Mouse (Mus musculus) hindbrain, embryonic 11.5 days (tissue): Measurements from ENCODE around the gene Heatr5a. TPM values are rescaled to one million over a fixed set of nuclear protein-coding genes. Genes with fewer than 3 reads are reported as not detected.
A peak's percentile ranks its signal among the peaks of the same experiment; 100 is the strongest.

ENCODE experiments used
- ATAC-seq: fragments of 200-750 bp; cut with Nextera tagmentation; 2 replicates; pipeline ENCODE4 v1.8.0; 2017; ENCODE audit warnings: mild to moderate bottlenecking, moderate TSS enrichment, moderate library complexity; ENCODE audit not compliant: low FRiP score
- DNase-seq: peaks from one replicate; pipeline ENCODE4 v3.0.0-alpha.2; 2015; ENCODE audit warnings: low spot score
- H3K27ac ChIP-seq: fragments of 300-500 bp; sonication (generic); 2 replicates; pipeline ENCODE4 v1.5.1; 2014; ENCODE audit warnings: mild to moderate bottlenecking, low read depth, low read length
- H3K27me3 ChIP-seq: fragments of 300-500 bp; sonication (generic); 2 replicates; pipeline ENCODE4 v1.6.1; 2014; ENCODE audit warnings: mild to moderate bottlenecking, low read length, moderate library complexity, mixed read lengths; ENCODE audit not compliant: control insufficient read depth, insufficient read depth
- H3K36me3 ChIP-seq: fragments of 300-500 bp; sonication (generic); 2 replicates; pipeline ENCODE4 v1.6.1; 2014; ENCODE audit warnings: mild to moderate bottlenecking, low read length, moderate library complexity, mixed read lengths; ENCODE audit not compliant: control insufficient read depth, insufficient read depth
- H3K4me1 ChIP-seq: fragments of 300-500 bp; sonication (generic); replicated peaks from 2 replicates; pipeline ENCODE4 v1.6.1; 2014; ENCODE audit warnings: low read length, mixed read lengths; ENCODE audit not compliant: control insufficient read depth, insufficient read depth
- H3K4me2 ChIP-seq: fragments of 300-500 bp; sonication (generic); replicated peaks from 2 replicates; pipeline ENCODE4 v1.6.1; 2014; ENCODE audit warnings: mild to moderate bottlenecking, low read depth, low read length
- H3K4me3 ChIP-seq: fragments of 300-500 bp; sonication (generic); 2 replicates; pipeline ENCODE4 v1.5.1; 2014; ENCODE audit warnings: low read depth, low read length
- H3K9ac ChIP-seq: fragments of 300-500 bp; sonication (generic); 2 replicates; pipeline ENCODE4 v1.6.1; 2014; ENCODE audit warnings: low read depth, low read length
- H3K9me3 ChIP-seq: fragments of 300-500 bp; sonication (generic); 2 replicates; pipeline ENCODE4 v1.6.1; 2016; ENCODE audit warnings: low read length; ENCODE audit not compliant: control insufficient read depth
- WGBS: fragments of 180-500 bp; shearing (Covaris S2); extraction: QIAGEN DNeasy Blood & Tissue Kit; methylation state at CpG from one replicate; pipeline ENCODE4 v1.1.7; 2014; 5-methylcytosine and 5-hydroxymethylcytosine counted together
- polyA plus RNA-seq: library from polyadenylated mRNA; unstranded; fragments of >200 nt; fragmentation: Nextera tagmentation; extraction: Ambion mirVana; gene quantifications from 2 replicates; pipeline ENCODE4 v1.2.1, GENCODE M21; 2014

The Heatr5a gene
- polyA plus RNA-seq, 1 experiment from 2014 or later: 8.8 TPM

DNA sequence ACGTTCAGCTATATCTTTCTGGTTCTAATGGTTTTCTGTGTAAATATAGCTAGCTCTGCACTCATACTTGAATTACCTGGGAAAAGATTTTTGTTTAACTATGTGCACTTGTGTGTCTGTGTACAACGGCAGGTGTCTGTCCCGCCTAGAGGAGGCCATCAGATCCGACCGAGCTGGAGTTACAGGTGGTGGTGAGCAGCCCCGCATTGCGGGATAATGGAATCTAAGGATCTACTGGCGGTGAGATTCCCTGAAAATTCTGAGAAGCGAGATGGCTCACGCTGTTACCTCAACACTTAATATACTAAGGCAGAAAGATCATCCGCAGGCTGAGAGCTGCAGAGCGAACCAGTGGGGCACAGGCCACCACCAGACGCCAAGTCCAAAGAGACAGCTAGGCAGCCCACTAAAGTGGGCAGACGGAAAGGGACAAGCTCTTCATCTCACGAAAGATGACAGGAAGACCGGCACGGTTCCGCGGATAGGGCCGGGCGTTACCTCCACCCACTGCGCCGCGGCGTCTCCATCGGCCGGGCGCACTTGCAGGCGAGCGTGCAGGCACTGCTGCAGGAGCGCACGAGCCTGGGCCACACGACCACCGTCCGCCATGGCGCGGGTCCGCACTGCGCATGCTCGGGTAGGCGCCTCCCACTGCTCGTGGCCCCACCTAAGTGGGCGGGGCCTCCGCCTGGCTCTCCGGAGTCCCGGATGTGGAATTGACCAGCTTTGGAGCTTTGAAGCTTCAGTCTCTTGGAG lies 34.9 kb upstream of the Heatr5a start, which contains the start of gene Dtd2:
Gene Dtd2, minus strand, starts transcription at position 625 of the 756 bp plus-strand sequence.
- DNase-seq: peak; percentile 97
- 2% methylated on average over 46 of the region's 46 CpGs for WGBS
- Histone ChIP-seq H3K4me3 (peak within 1 kb of the TSS; percentile 73), H3K27ac (0 out of 2 replicates have a peak within 1 kb of the TSS, but pooled peaks have one; percentile 27), H3K36me3 (no peaks in the 10 kb centered on the region), H3K9ac (peak within 1 kb of the TSS; percentile 78), H3K27me3 (no peaks in the 10 kb centered on the region), H3K9me3 (no peaks in the 10 kb centered on the region), H3K4me1 (no peaks in the 10 kb centered on the region), H3K4me2 (peak within 1 kb of the TSS; percentile 57)
- ATAC-seq: peak; percentile 94

DNA sequence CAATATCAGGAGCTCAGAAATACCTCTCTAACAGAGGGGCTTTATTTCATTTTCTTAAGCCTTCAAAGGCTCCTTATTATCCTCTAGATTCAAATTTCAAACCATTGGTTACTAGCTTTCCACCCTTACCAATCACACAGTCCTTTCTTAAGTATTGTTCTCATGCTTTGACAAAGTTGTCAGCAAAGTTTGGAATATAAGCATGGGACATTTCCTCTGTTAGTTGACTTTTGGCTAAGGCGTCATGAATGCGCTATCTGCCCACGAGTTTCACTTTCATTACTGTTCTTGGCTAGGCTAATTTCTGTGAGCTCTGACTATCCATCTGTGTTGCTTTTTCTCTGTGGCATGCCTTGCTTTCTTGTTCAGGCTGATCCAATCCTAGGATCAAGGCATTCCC lies 31.6 kb upstream of the Heatr5a start:
- H3K27ac ChIP-seq: no peak overlapping the region
- H3K9me3 ChIP-seq: no peaks in the 10 kb centered on the region
- H3K4me1 ChIP-seq: no peaks in the 10 kb centered on the region
- H3K9ac ChIP-seq: no peak overlapping the region
- DNase-seq: no peak
- 0 out of 2 replicates have a peak, but pooled peaks cover 2% of the 10 kb centered on the region for H3K36me3 ChIP-seq
- ATAC-seq: no peak
- 94% methylated on average over 3 of the region's 3 CpGs for WGBS
- H3K4me3 ChIP-seq: no peak overlapping the region
- no peak overlapping the region for H3K4me2 ChIP-seq
- H3K27me3 ChIP-seq: no peaks in the 10 kb centered on the region

DNA sequence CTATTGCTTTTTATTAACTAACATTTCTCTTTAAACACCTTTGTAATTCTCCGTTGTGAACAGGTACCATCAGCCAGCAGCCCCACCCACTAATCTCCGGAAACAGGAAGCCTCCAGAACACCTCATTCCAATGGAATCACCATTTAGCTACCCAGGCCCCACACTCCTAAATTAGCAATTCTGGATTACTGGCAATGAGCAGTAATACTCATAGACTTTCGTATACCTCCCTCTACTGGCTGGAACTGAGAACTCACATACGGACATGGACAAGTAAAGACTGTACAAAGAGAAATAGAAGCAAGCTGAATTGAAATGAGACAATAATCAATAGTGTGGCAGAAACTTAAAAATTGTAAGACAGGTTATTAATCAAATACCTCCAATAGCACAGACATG lies 30.4 kb upstream of the Heatr5a start:
- peak; percentile 27; the same call in 1 of the 2 replicates for ATAC-seq
- H3K4me1 ChIP-seq: no peaks in the 10 kb centered on the region

DNA sequence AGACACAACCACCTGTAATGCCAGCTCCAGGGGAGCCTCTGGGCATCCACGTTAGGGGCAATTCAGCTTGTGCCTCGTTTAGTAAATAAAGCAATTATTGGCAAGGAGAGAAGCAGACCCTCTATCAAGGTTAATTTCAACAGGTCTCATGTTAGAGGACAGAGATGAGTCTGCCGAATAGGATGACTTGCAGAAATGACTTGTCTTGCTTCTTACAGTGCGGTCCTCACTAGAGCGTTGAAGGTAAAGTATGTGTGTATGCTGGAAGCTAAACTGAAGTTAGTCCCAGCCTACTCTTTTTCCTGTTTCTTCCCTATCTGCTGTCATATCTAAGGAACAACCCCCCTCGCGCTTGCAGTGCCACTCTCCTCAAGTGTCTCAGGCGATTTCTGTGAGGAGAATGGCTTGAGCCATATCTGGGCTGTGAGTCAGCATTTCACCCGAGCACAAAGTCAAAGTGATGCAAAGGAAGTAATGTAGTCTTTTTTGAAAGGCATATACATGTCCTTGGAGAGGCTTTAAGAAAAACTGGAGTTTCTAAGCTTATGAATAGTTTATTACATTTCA lies 27.3 kb upstream of the Heatr5a start:
- Histone ChIP-seq H3K27ac (no peak overlapping the region), H3K4me1 (no peaks in the 10 kb centered on the region), H3K4me3 (no peak overlapping the region), H3K27me3 (no peaks in the 10 kb centered on the region), H3K9ac (no peak overlapping the region), H3K9me3 (no peaks in the 10 kb centered on the region), H3K36me3 (0 out of 2 replicates have a peak, but pooled peaks cover 5% of the 10 kb centered on the region), H3K4me2 (no peak overlapping the region)
- WGBS: 92% methylated on average over 9 of the region's 9 CpGs
- ATAC-seq: no peak
- DNase-seq: no peak

More for the DNA sequence above, 30.4 kb upstream of the Heatr5a start:
- H3K4me3 ChIP-seq: no peak overlapping the region
- H3K27ac ChIP-seq: no peak overlapping the region
- DNase-seq: peak; percentile 73
- no peaks in the 10 kb centered on the region for H3K27me3 ChIP-seq
- 36% methylated on average over 4 of the region's 4 CpGs for WGBS
- no peak overlapping the region for H3K9ac ChIP-seq
- H3K9me3 ChIP-seq: no peaks in the 10 kb centered on the region
- 0 out of 2 replicates have a peak, but pooled peaks cover 2% of the 10 kb centered on the region for H3K36me3 ChIP-seq
- no peak overlapping the region for H3K4me2 ChIP-seq

DNA sequence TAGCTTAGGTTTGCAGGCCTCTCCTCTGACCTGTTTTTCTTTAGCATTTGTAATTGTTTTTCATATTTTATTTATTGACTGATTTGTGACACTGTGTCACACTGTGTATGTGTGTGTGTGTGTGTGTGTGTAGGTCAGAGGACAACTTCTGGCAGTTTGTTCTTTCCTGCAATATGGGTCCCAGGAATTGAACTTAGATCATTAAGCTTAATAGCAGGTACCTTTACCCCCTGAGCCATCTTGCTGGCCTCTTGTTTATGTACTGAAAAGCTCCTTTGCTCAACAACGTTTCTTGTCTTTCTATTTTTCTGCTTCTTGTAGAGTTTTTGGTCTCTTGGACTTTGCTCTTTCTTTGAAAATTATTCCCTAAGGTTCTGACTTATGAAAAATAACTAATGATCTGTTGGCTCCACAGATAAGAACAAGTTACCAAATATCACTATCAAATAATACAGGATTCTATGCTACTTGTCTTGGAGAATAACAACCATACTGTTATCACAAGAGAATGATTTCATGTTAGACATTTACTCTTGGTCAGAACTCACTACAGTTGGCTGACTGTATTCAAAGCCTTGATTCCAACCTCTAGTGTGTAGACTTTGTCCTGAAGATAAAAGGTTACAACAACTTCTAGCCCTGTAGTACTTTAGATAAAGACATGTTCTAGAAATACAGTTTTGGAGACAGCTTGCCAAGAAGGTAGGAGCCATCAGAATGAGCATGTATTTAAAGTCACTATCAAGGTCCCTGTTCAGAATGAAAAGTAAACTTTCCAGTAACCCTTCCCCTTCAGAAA lies 24.8 kb upstream of the Heatr5a start:
- Histone ChIP-seq H3K4me3 (no peak overlapping the region), H3K9ac (no peak overlapping the region), H3K4me1 (no peaks in the 10 kb centered on the region), H3K36me3 (0 out of 2 replicates have a peak, but pooled peaks cover 5% of the 10 kb centered on the region), H3K4me2 (no peak overlapping the region), H3K27me3 (no peaks in the 10 kb centered on the region), H3K9me3 (no peaks in the 10 kb centered on the region), H3K27ac (no peak overlapping the region)
- ATAC-seq: no peak
- DNase-seq: no peak
- 86% methylated on average over 1 of the region's 1 CpGs for WGBS

DNA sequence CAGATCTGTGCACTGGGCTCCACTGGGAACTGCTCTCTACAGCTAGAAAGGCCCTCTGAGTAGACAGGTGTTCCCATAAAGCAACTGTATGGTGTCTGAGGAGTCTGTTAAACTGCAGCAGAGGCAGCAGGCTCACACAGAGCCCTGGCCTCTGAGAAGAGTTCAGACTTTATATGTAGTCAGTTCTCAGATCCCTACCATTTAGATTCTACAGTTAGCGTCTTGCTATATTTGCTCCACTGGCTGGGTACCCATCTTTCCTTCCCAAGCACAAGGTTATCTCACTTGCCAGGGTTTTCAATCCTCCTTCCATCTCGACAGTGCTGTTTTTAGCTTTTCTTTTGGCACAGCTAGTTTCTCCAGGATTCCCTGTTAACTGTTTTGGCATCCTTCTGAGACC lies 19.5 kb upstream of the Heatr5a start:
- 87% methylated on average over 2 of the region's 2 CpGs for WGBS
- no peak overlapping the region for H3K4me2 ChIP-seq
- no peak overlapping the region for H3K9ac ChIP-seq
- H3K36me3 ChIP-seq: 0 out of 2 replicates have a peak, but pooled peaks cover 3% of the 10 kb centered on the region
- no peaks in the 10 kb centered on the region for H3K9me3 ChIP-seq
- no peak overlapping the region for H3K27ac ChIP-seq
- H3K4me1 ChIP-seq: no peaks in the 10 kb centered on the region
- no peak for ATAC-seq
- no peak for DNase-seq
- no peak overlapping the region for H3K4me3 ChIP-seq
- H3K27me3 ChIP-seq: no peaks in the 10 kb centered on the region

DNA sequence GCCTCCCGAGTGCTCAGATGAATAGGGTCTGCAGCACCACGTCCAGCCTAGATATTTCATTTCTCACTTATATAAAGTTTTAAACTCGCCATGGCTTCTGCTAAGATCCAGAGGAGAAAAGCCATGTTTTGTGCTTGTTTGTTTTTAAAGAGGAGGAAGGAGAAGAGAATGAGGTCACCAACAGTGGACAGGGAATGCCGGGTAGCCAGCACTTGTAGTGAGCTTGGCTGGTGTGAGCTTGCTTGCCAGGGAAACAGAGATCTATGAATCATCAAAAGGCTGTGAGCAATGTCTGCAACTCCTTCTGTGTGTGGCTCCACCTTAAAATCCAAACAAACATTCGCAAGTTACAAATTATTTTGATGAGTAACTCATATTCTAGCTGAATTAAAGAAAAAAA lies 17.4 kb upstream of the Heatr5a start:
- Histone ChIP-seq H3K4me1 (no peaks in the 10 kb centered on the region), H3K9me3 (no peaks in the 10 kb centered on the region), H3K36me3 (no peaks in the 10 kb centered on the region), H3K9ac (no peak overlapping the region), H3K27me3 (no peaks in the 10 kb centered on the region), H3K4me2 (no peak overlapping the region), H3K27ac (no peak overlapping the region), H3K4me3 (no peak overlapping the region)
- DNase-seq (no peak), ATAC-seq (no peak)
- WGBS: 82% methylated on average over 5 of the region's 5 CpGs

DNA sequence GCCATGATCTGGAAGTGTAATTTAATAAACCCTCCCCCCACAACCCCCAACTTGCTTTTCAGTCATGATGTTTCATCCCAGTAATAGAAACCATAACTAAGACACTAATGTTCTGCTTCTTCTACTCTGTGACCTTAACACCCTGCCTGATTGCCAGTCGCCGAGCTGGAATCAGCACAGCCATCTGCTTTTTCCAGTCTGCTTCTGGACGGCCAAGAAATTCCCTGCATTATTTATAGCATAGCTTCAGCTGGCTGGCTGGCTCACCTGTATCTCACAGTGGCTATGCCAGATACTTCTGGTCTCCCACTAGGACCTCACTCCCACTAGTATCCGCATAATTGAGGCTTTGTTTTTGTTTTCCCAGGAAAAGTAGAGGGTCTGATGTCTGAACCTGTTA lies 14.7 kb upstream of the Heatr5a start:
- ATAC-seq: no peak
- Histone ChIP-seq H3K9ac (no peak overlapping the region), H3K4me1 (no peaks in the 10 kb centered on the region), H3K9me3 (no peaks in the 10 kb centered on the region), H3K4me2 (no peak overlapping the region), H3K27me3 (no peaks in the 10 kb centered on the region), H3K4me3 (no peak overlapping the region), H3K27ac (no peak overlapping the region), H3K36me3 (no peaks in the 10 kb centered on the region)
- no peak for DNase-seq
- 80% methylated on average over 4 of the region's 4 CpGs for WGBS
